In genomic region chr9:33168159-33168558, GRCm38 (mm10) we compare ENCODE assay signal across 23 mouse cellular contexts.
DNase-seq lines count a peak whose midpoint lies in the region; ATAC-seq and TF ChIP-seq lines count a peak whose summit lies in the region.
"Had no signal": no experiment of that assay in that cellular context is flagged by ENCODE, and none has a peak within 500 bp of the region (broad histone marks: within the 10 kb centered on the region; RNA-seq: fewer than 3 reads in every experiment).

No protein-coding gene starts in this region.

- H3K9me3 ChIP-seq in midbrain, embryonic 11.5 days (ENCODE audit: control insufficient read depth, low read length): no peaks in the 10 kb centered on the region
- H3K9me3 ChIP-seq in midbrain, postnatal 0 days (ENCODE audit: low read length): no peaks in the 10 kb centered on the region
- H3K9me3 ChIP-seq: embryonic facial prominence, embryonic 15.5 days; hindbrain, embryonic 10.5 days; intestine, embryonic 15.5 days; limb, embryonic 10.5 days; liver, embryonic 15.5 days; midbrain, embryonic 13.5 days had no signal

- no peaks in the 10 kb centered on the region for H3K4me1 ChIP-seq in midbrain, embryonic 11.5 days (ENCODE audit: control insufficient read depth, insufficient read depth, low read length)
- H3K4me1 ChIP-seq in midbrain, postnatal 0 days (ENCODE audit: insufficient read depth, low read length): no peaks in the 10 kb centered on the region
- H3K4me1 ChIP-seq: embryonic facial prominence, embryonic 15.5 days; hindbrain, embryonic 10.5 days; intestine, embryonic 15.5 days; liver, embryonic 15.5 days; midbrain, embryonic 13.5 days had no signal

- H3K4me2 ChIP-seq in midbrain, embryonic 11.5 days: no peak overlapping the region
- H3K4me2 ChIP-seq in midbrain, postnatal 0 days (ENCODE audit: low read depth, low read length, poor library complexity, severe bottlenecking): no peak overlapping the region
- H3K4me2 ChIP-seq: embryonic facial prominence, embryonic 15.5 days; heart, embryonic 11.5 days; intestine, embryonic 15.5 days; liver, embryonic 15.5 days; midbrain, embryonic 13.5 days had no signal

- DNase-seq in frontal cortex, postnatal 14 days (ENCODE audit: low spot score in 2 of 2): no peak
- DNase-seq in midbrain, embryonic 11.5 days (ENCODE audit: low spot score, missing footprints): peak; percentile 71
- DNase-seq in midbrain, postnatal 0 days (ENCODE audit: low spot score): no peak
- DNase-seq in NIH3T3 (ENCODE audit: low read depth): peak; percentile 54
- DNase-seq in fat pad, adult 2 months (ENCODE audit: extremely low read depth, low read depth, low spot score): peak; percentile 93
- no peak for DNase-seq in natural killer cell, adult 2 months (ENCODE audit: low spot score in 2 of 2)
- DNase-seq: adrenal gland, postnatal 10 days; cerebellum, adult 9-10 months; heart, adult 11 months; heart, postnatal 10 days; kidney, postnatal 25 days; liver; spleen, adult 18-20 months had no signal

- no peak for TF ChIP-seq CTCF in midbrain, postnatal 0 days (IDR thresholded peaks at IDR 0.05)

- peak; percentile 62 for ATAC-seq in frontal cortex, adult (ENCODE audit: low TSS enrichment)
- no peak for ATAC-seq in midbrain, embryonic 11.5 days (ENCODE audit: low FRiP score)
- no peak for ATAC-seq in midbrain, postnatal 0 days (ENCODE audit: low FRiP score)
- ATAC-seq: hindbrain, embryonic 16.5 days; intestine, embryonic 15.5 days; midbrain, embryonic 13.5 days had no signal

- H3K9ac ChIP-seq in midbrain, embryonic 11.5 days (ENCODE audit: low read length): no peak overlapping the region
- no peak overlapping the region for H3K9ac ChIP-seq in midbrain, postnatal 0 days (replicated peaks; ENCODE audit: low read length, poor library complexity, severe bottlenecking)
- H3K9ac ChIP-seq: embryonic facial prominence, embryonic 15.5 days; intestine, embryonic 15.5 days; liver, embryonic 15.5 days; midbrain, embryonic 13.5 days had no signal

- no peak overlapping the region for H3K4me3 ChIP-seq in midbrain, embryonic 11.5 days (ENCODE audit: low read depth, low read length)
- H3K4me3 ChIP-seq in midbrain, postnatal 0 days (ENCODE audit: low read depth, low read length): no peak overlapping the region
- H3K4me3 ChIP-seq: embryonic facial prominence, embryonic 15.5 days; hindbrain, embryonic 10.5 days; intestine, embryonic 15.5 days; layer of hippocampus, adult 2 months; limb, embryonic 10.5 days; liver, embryonic 15.5 days; midbrain, embryonic 13.5 days had no signal

- no peaks in the 10 kb centered on the region for H3K27me3 ChIP-seq in midbrain, embryonic 11.5 days (ENCODE audit: control insufficient read depth, insufficient read depth, low read length)
- no peaks in the 10 kb centered on the region for H3K27me3 ChIP-seq in midbrain, postnatal 0 days (ENCODE audit: insufficient read depth, low read length)
- H3K27me3 ChIP-seq: embryonic facial prominence, embryonic 15.5 days; intestine, embryonic 15.5 days; liver, embryonic 15.5 days; midbrain, embryonic 13.5 days had no signal

- H3K36me3 ChIP-seq in midbrain, embryonic 11.5 days (ENCODE audit: control insufficient read depth, insufficient read depth, low read length): no peaks in the 10 kb centered on the region
- no peaks in the 10 kb centered on the region for H3K36me3 ChIP-seq in midbrain, postnatal 0 days (ENCODE audit: insufficient read depth, low read length)
- H3K36me3 ChIP-seq: embryonic facial prominence, embryonic 15.5 days; hindbrain, embryonic 10.5 days; intestine, embryonic 15.5 days; limb, embryonic 10.5 days; liver, embryonic 15.5 days; midbrain, embryonic 13.5 days had no signal

- WGBS in midbrain, embryonic 11.5 days: 86% methylated on average over 6 of the region's 6 CpGs
- WGBS in midbrain, postnatal 0 days: 62% methylated on average over 6 of the region's 6 CpGs

- no peak overlapping the region for H3K27ac ChIP-seq in midbrain, embryonic 11.5 days (ENCODE audit: low read depth, low read length)
- no peak overlapping the region for H3K27ac ChIP-seq in midbrain, postnatal 0 days (ENCODE audit: low read depth, low read length)
- H3K27ac ChIP-seq: embryonic facial prominence, embryonic 15.5 days; hindbrain, embryonic 10.5 days; intestine, embryonic 15.5 days; layer of hippocampus, adult 2 months; limb, embryonic 10.5 days; liver, embryonic 15.5 days; midbrain, embryonic 13.5 days had no signal

Comparison
In these comparisons a context has a peak if more than half of its experiments do, and no peak if none do; other contexts are left out.
1. DNase-seq: peak in midbrain, embryonic 11.5 days (single experiment), NIH3T3 (single experiment) and fat pad, adult 2 months (single experiment); none in frontal cortex, postnatal 14 days (0 of 2), midbrain, postnatal 0 days (single experiment) and natural killer cell, adult 2 months (0 of 2).